ENCODE assay signal across 8 mouse cellular contexts in the genomic region with DNA sequence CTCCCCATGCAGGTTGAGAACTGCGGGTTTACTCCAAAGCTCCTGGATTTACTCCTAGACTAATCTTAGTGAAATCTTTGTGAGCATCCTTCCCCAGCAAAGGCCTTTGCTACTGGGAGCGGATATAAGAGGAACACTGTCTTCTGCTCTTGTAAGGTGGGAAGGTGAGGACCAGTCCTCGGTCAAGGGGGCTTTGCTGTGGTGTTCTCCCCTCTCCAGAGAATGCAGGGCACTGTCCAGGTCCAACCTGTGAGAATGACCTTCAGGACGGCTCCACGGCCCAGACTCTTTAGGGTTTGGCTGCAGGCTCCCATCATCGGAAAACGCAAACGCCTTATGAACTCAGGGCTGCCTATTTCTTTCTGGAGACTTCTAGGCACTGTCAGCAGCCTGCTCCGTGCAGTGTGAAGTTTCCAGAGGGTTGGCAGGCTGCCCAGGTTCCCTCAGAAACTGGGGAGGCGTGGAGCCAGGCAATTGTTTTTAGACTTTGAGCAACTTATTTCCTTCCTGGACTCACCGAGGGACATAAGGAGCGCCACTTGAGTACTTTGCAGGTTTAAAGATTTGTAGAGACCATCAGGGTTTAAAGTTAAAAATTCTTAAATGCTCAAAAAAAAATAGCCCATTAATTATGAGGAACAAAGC.
A peak's percentile ranks its signal among the peaks of the same experiment; 100 is the strongest.
DNase-seq lines count a peak whose midpoint lies in the region; TF ChIP-seq lines count a peak whose summit lies in the region.

No protein-coding gene starts in this region.

- H3K4me3 ChIP-seq in kidney, adult 2 months (ENCODE audit: insufficient read depth, low read depth, low read length) = no peak overlapping the region

- H3K27ac ChIP-seq in kidney, adult 2 months (ENCODE audit: insufficient read depth, low read depth, low read length) = 0 out of 2 replicates have a peak overlapping the region, but pooled peaks have one; percentile 42

- no peak for TF ChIP-seq POLR2A in kidney, adult 2 months (IDR thresholded peaks at IDR 0.05; ENCODE audit: low read depth, low read length)

- no peaks in the 10 kb centered on the region; the same call in none of the 2 replicates for H3K4me1 ChIP-seq in kidney, adult 2 months (ENCODE audit: control insufficient read depth, insufficient read depth, low read length)

- peak; percentile 35 for DNase-seq in embryo, embryonic 11 days
- DNase-seq in embryo, embryonic 9.5 days (ENCODE audit: extremely low spot score) = no peak
- peak; percentile 78 to 86 for DNase-seq in adrenal gland, postnatal 36 days
- peak; percentile 82 for DNase-seq in gastrocnemius, postnatal 14 days
- peak; percentile 95 for DNase-seq in kidney, adult 2 months
- DNase-seq in left cerebral cortex, postnatal 25 days (ENCODE audit: low spot score in 2 of 2) = peak; percentile 73 to 74
- DNase-seq in right cerebral cortex, postnatal 14 days = peak; percentile 90
- DNase-seq in thymus, postnatal 14 days = no peak

- H3K36me3 ChIP-seq in kidney, adult 2 months (ENCODE audit: control insufficient read depth, insufficient read depth, low read length) = no peaks in the 10 kb centered on the region

- no peaks in the 10 kb centered on the region for H3K27me3 ChIP-seq in kidney, adult 2 months (replicated peaks; ENCODE audit: control insufficient read depth, insufficient read depth, low read length)

- intact Hi-C loops in gastrocnemius, postnatal 14 days (cut with DNase I; ENCODE audit: low total_unique reads) = no loop called here
- intact Hi-C loops in left cerebral cortex, postnatal 25 days (cut with DNase I) = no loop called here

- TF ChIP-seq CTCF in kidney, adult 2 months (conservative IDR thresholded peaks at IDR 0.05; ENCODE audit: insufficient read depth, insufficient read length, low read depth, low read length) = no peak

- WGBS in kidney, adult 2 months = 22% methylated on average over 12 of the region's 12 CpGs

Comparison
In these comparisons a context has a peak if more than half of its experiments do, and no peak if none do; other contexts are left out.
1. DNase-seq: peak in embryo, embryonic 11 days (single experiment), adrenal gland, postnatal 36 days (2 of 2), gastrocnemius, postnatal 14 days (single experiment), kidney, adult 2 months (single experiment), left cerebral cortex, postnatal 25 days (2 of 2) and right cerebral cortex, postnatal 14 days (single experiment); none in embryo, embryonic 9.5 days (single experiment) and thymus, postnatal 14 days (single experiment).